Mouse (Mus musculus) embryonic facial prominence, embryonic 11.5 days (tissue): ENCODE measurements around the gene Ndrg3. TPM values are rescaled to one million over a fixed set of nuclear protein-coding genes. Genes with fewer than 3 reads are reported as not detected.

Experiments
- ATAC-seq: fragments of 200-750 bp; cut with Nextera tagmentation; replicated peaks from 2 replicates; pipeline ENCODE4 v1.8.0; 2017; ENCODE audit warnings: low read depth; ENCODE audit not compliant: insufficient number of reproducible peaks, low FRiP score, low TSS enrichment
- DNase-seq: peaks from one replicate; pipeline ENCODE4 v3.0.0-alpha.2; 2015; ENCODE audit warnings: low spot score
- H3K27ac ChIP-seq: fragments of 300-500 bp; sonication (generic); replicated peaks from 2 replicates; pipeline ENCODE4 v1.5.1; 2014; ENCODE audit warnings: mild to moderate bottlenecking, low read depth, low read length, control low read depth
- H3K27me3 ChIP-seq: fragments of 300-500 bp; sonication (generic); 2 replicates; pipeline ENCODE4 v1.6.1; 2014; ENCODE audit warnings: mild to moderate bottlenecking, low read length, moderate library complexity, mixed read lengths; ENCODE audit not compliant: control insufficient read depth, insufficient read depth
- H3K36me3 ChIP-seq: fragments of 300-500 bp; sonication (generic); replicated peaks from 2 replicates; pipeline ENCODE4 v1.6.1; 2014; ENCODE audit warnings: low read depth, mild to moderate bottlenecking, low read length, moderate library complexity, mixed read lengths; ENCODE audit not compliant: control insufficient read depth, insufficient read depth
- H3K4me1 ChIP-seq: fragments of 300-500 bp; sonication (generic); 2 replicates; pipeline ENCODE4 v1.6.1; 2014; ENCODE audit warnings: low read length, mixed read lengths; ENCODE audit not compliant: control insufficient read depth, insufficient read depth
- H3K4me2 ChIP-seq: fragments of 300-500 bp; sonication (generic); 2 replicates; pipeline ENCODE4 v1.6.1; 2014; ENCODE audit warnings: low read depth, mild to moderate bottlenecking, control low read depth, low read length, moderate library complexity
- H3K4me3 ChIP-seq: fragments of 300-500 bp; sonication (generic); 2 replicates; pipeline ENCODE4 v1.5.1; 2014; ENCODE audit warnings: low read depth, low read length, control low read depth
- H3K9ac ChIP-seq: fragments of 300-500 bp; sonication (generic); replicated peaks from 2 replicates; pipeline ENCODE4 v1.6.1; 2014; ENCODE audit warnings: mild to moderate bottlenecking, control low read depth, low read length
- H3K9me3 ChIP-seq: fragments of 300-500 bp; sonication (generic); replicated peaks from 2 replicates; pipeline ENCODE4 v1.6.1; 2016; ENCODE audit warnings: mild to moderate bottlenecking, low read length, inconsistent platforms, mixed read lengths; ENCODE audit not compliant: control insufficient read depth
- WGBS: fragments of 180-500 bp; shearing (Covaris S2); extraction: QIAGEN DNeasy Blood & Tissue Kit; methylation state at CpG from one replicate; pipeline ENCODE4 v1.1.7; 2014; 5-methylcytosine and 5-hydroxymethylcytosine counted together
- polyA plus RNA-seq: library from polyadenylated mRNA; unstranded; fragments of >200 nt; fragmentation: Nextera tagmentation; extraction: Ambion mirVana; gene quantifications from 2 replicates; pipeline ENCODE4 v1.2.1, GENCODE M21; 2014

Gene Ndrg3
- polyA plus RNA-seq, 1 experiment from 2014 or later, result 42.2 TPM

GRCm38 (mm10) chr2:156987316-156987715 is 4.5 kb downstream of the Ndrg3 start:
- DNase-seq (no peak), ATAC-seq (no peak)
- H3K4me1 ChIP-seq, result no peaks in the 10 kb centered on the region; the same call in 1 of the 2 replicates
- H3K36me3 ChIP-seq, result no peaks in the 10 kb centered on the region
- no peaks in the 10 kb centered on the region for H3K27me3 ChIP-seq
- no peak overlapping the region for H3K27ac ChIP-seq
- H3K4me2 ChIP-seq, result no peak overlapping the region
- H3K4me3 ChIP-seq, result no peak overlapping the region
- no peaks in the 10 kb centered on the region for H3K9me3 ChIP-seq
- WGBS, result 74% methylated on average over 3 of the region's 3 CpGs
- H3K9ac ChIP-seq, result no peak overlapping the region

DNA sequence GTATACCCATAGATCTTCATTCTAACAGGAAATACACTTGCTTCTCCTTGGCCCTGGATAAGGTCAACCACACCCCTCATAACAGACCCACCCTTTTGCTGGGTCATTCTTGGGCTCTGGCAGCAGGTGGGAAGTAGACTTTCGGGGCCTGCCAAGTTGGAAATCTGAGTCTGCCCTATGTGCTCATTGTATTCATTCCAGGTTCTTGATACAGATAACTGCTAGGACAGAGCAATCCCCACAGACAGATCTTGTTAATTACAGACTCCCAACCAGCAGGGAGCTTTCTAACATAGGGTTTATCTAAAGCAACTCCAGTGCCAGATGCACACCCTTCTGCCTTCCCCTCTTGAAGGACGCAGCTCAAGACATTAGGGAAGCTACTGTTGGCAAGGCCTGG is 9.0 kb downstream of the Ndrg3 start:
- ATAC-seq, result no peak
- H3K27me3 ChIP-seq, result no peaks in the 10 kb centered on the region
- H3K4me2 ChIP-seq, result no peak overlapping the region
- H3K4me3 ChIP-seq, result no peak overlapping the region
- H3K27ac ChIP-seq, result no peak overlapping the region
- H3K9ac ChIP-seq, result no peak overlapping the region
- 82% methylated on average over 2 of the region's 2 CpGs for WGBS
- H3K36me3 ChIP-seq, result no peaks in the 10 kb centered on the region
- H3K4me1 ChIP-seq, result no peaks in the 10 kb centered on the region
- H3K9me3 ChIP-seq, result no peaks in the 10 kb centered on the region
- no peak for DNase-seq

DNA sequence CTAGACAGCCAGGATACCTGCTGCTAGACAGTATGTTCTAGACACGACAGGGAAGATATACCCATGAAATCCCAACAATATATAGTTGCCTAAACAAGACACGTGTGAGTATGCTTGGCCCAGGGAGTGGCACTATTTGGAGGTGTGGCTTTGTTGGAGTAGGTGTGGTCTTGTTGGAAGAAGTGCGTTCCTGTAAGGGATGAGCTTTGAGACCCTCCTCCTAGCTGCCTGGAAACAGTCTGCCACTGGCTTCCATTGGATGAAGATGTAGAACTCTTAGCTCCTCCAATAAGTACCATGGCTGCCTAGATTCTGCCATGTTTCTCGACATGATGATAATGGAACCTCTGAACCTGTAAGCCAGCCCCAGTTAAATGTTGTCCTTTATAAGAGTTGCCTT is 10.6 kb downstream of the Ndrg3 start:
- Histone ChIP-seq H3K4me1 (no peaks in the 10 kb centered on the region), H3K36me3 (no peaks in the 10 kb centered on the region), H3K27ac (no peak overlapping the region), H3K4me3 (no peak overlapping the region), H3K4me2 (no peak overlapping the region), H3K9me3 (no peaks in the 10 kb centered on the region), H3K27me3 (no peaks in the 10 kb centered on the region), H3K9ac (no peak overlapping the region)
- DNase-seq (no peak), ATAC-seq (no peak)
- 85% methylated on average over 4 of the region's 4 CpGs for WGBS

GRCm38 (mm10) chr2:156980059-156980458 is 11.8 kb downstream of the Ndrg3 start:
- H3K27me3 ChIP-seq, result no peaks in the 10 kb centered on the region
- H3K4me1 ChIP-seq, result no peaks in the 10 kb centered on the region
- no peak overlapping the region for H3K4me2 ChIP-seq
- H3K4me3 ChIP-seq, result no peak overlapping the region
- WGBS, result 85% methylated on average over 2 of the region's 2 CpGs
- H3K27ac ChIP-seq, result no peak overlapping the region
- no peaks in the 10 kb centered on the region for H3K9me3 ChIP-seq
- no peak for ATAC-seq
- H3K9ac ChIP-seq, result no peak overlapping the region
- no peak for DNase-seq
- no peaks in the 10 kb centered on the region for H3K36me3 ChIP-seq

DNA sequence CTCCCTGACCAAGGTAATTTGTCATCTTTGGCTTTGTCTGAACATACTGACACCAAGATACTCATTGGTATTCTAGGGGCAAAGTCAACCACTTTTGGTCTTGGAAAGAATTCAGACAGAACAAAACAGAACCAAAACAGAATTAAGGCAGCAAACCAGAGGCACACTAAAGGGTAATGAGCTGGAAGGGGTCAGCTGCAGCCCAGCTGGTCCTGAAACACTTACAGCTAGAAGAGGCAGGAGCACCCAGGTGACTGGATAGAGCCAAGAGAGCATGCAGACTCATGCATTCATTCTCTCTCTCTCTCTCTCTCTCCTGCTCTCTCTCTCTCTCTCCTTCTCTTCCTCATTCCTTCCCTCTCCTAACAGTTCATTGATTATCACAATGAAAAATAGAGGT is 15.1 kb downstream of the Ndrg3 start:
- Histone ChIP-seq H3K27ac (no peak overlapping the region), H3K4me1 (no peaks in the 10 kb centered on the region), H3K9ac (no peak overlapping the region), H3K4me2 (no peak overlapping the region), H3K27me3 (no peaks in the 10 kb centered on the region), H3K9me3 (no peaks in the 10 kb centered on the region), H3K4me3 (no peak overlapping the region), H3K36me3 (no peaks in the 10 kb centered on the region)
- DNase-seq (no peak), ATAC-seq (no peak)

DNA sequence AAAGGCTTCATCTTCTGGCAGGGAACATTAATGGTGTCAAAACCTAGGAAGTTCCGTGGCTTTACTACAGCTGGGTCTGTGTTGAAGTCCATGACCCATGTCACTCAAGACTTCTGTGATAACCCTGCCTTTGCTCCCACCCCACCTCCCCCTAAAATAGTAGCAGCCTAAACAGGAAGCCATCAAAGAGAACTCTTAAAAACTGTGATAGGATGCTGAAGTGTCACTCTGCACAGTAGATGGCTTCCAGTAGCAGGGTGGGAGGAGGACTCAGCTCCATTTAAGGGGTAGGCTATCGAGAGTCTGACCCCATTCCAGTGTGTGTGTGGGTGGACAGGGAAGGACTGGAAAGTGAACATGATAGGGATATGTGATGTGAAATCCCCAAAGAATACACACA is 16.9 kb downstream of the Ndrg3 start:
- no peak for ATAC-seq

GRCm38 (mm10) chr2:156973316-156974100 is 18.3 kb downstream of the Ndrg3 start:
- H3K9ac ChIP-seq, result no peak overlapping the region
- H3K4me3 ChIP-seq, result no peak overlapping the region
- ATAC-seq, result no peak
- no peaks in the 10 kb centered on the region for H3K4me1 ChIP-seq
- H3K36me3 ChIP-seq, result no peaks in the 10 kb centered on the region
- WGBS, result 86% methylated on average over 5 of the region's 5 CpGs
- no peak overlapping the region for H3K4me2 ChIP-seq
- H3K9me3 ChIP-seq, result no peaks in the 10 kb centered on the region
- no peaks in the 10 kb centered on the region for H3K27me3 ChIP-seq
- no peak overlapping the region for H3K27ac ChIP-seq
- DNase-seq, result no peak

More for the DNA sequence above, 16.9 kb downstream of the Ndrg3 start:
- no peak overlapping the region for H3K4me3 ChIP-seq
- no peaks in the 10 kb centered on the region for H3K9me3 ChIP-seq
- no peaks in the 10 kb centered on the region for H3K27me3 ChIP-seq
- no peaks in the 10 kb centered on the region for H3K4me1 ChIP-seq
- WGBS, result 65% methylated on average over 2 of the region's 2 CpGs
- no peak for DNase-seq
- no peaks in the 10 kb centered on the region for H3K36me3 ChIP-seq
- no peak overlapping the region for H3K27ac ChIP-seq
- H3K4me2 ChIP-seq, result no peak overlapping the region
- H3K9ac ChIP-seq, result no peak overlapping the region

DNA sequence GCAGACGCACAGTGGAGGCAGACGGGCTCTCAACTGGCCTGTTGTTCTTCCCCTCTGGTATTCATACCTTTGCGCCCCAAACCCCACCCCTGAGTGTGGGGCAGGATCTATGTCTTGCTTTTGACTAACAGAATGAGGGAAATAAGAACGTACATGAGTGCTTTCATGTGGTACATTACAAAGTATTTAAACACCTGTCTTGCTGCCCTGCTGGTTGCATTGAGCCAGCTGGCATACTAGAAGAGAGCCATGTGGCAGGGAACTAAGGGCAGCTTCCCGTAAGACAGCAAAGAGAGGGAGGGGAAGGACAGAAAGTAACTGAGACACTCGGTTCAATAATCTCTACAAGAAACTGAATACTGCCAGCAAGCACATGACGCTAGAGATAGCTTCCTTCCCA is 21.6 kb downstream of the Ndrg3 start:
- Histone ChIP-seq H3K4me2 (no peak overlapping the region), H3K36me3 (no peaks in the 10 kb centered on the region), H3K4me3 (no peak overlapping the region), H3K27me3 (no peaks in the 10 kb centered on the region), H3K4me1 (no peaks in the 10 kb centered on the region), H3K9me3 (no peaks in the 10 kb centered on the region), H3K9ac (no peak overlapping the region), H3K27ac (no peak overlapping the region)
- no peak for ATAC-seq
- WGBS, result 70% methylated on average over 7 of the region's 7 CpGs
- no peak for DNase-seq
